Mouse (Mus musculus) MEL (cell line): Measurements from ENCODE around the gene Necab3. TPM values are rescaled to one million over a fixed set of nuclear protein-coding genes. Genes with fewer than 3 reads are reported as not detected.
A peak's percentile ranks its signal among the peaks of the same experiment; 100 is the strongest.

Source experiments
- DNase-seq: peaks from one replicate; pipeline ENCODE4 v3.0.0; 2011; ENCODE audit warnings: low read depth, low spot score
- H3K27ac ChIP-seq: 2 replicates; pipeline ENCODE4 v1.5.1; 2012; ENCODE audit warnings: low read depth, mild to moderate bottlenecking, control low read depth, low read length, moderate library complexity; ENCODE audit not compliant: control insufficient read depth
- H3K27me3 ChIP-seq, 2 experiments: fragments of 150-350 bp in 1 of 2; sonication (generic) in 1 of 2; 2 replicates each; pipeline ENCODE4 v1.6.1; 2012; ENCODE audit warnings: low read length in 2 of 2, mild to moderate bottlenecking in 2 of 2, improper control_type of control experiment in 1 of 2, moderate library complexity in 1 of 2; ENCODE audit not compliant: insufficient read depth in 2 of 2, control insufficient read depth in 1 of 2
- H3K36me3 ChIP-seq, 2 experiments: 2 replicates each; pipeline ENCODE4 v1.6.1; 2012 to 2014; ENCODE audit warnings: low read length in 2 of 2, improper control_type of control experiment in 1 of 2, inconsistent platforms in 1 of 2, mild to moderate bottlenecking in 1 of 2; ENCODE audit not compliant: insufficient read depth in 2 of 2, control insufficient read depth in 1 of 2
- H3K4me1 ChIP-seq, 2 experiments: fragments of 150-350 bp in 1 of 2; sonication (generic) in 1 of 2; 2 replicates each; pipeline ENCODE4 v1.6.1; 2012; ENCODE audit warnings: low read length in 2 of 2, improper control_type of control experiment in 1 of 2, mild to moderate bottlenecking in 1 of 2; ENCODE audit not compliant: insufficient read depth in 2 of 2, control insufficient read depth in 1 of 2
- H3K4me3 ChIP-seq, 2 experiments: fragments of 150-350 bp in 1 of 2; sonication (generic) in 1 of 2; 2 replicates each; pipeline ENCODE4 v1.5.1; 2012; ENCODE audit warnings: low read depth in 2 of 2, low read length in 2 of 2, mild to moderate bottlenecking in 2 of 2, moderate library complexity in 2 of 2, control low read depth in 1 of 2, improper control_type of control experiment in 1 of 2; ENCODE audit not compliant: control insufficient read depth in 1 of 2, insufficient read depth in 1 of 2
- H3K79me2 ChIP-seq: 2 replicates; pipeline ENCODE4 v1.6.1; 2012; ENCODE audit warnings: mild to moderate bottlenecking, low read length, moderate library complexity; ENCODE audit not compliant: control insufficient read depth, poor library complexity, insufficient read depth
- H3K9ac ChIP-seq: 2 replicates; pipeline ENCODE4 v1.6.1; 2012; ENCODE audit warnings: low read depth, mild to moderate bottlenecking, control low read depth, low read length, moderate library complexity; ENCODE audit not compliant: control insufficient read depth, poor library complexity, severe bottlenecking
- H3K9me3 ChIP-seq: fragments of 150-350 bp; sonication (generic); replicated peaks from 2 replicates; pipeline ENCODE4 v1.6.1; 2012; ENCODE audit warnings: mild to moderate bottlenecking, low read length, improper control_type of control experiment, moderate library complexity; ENCODE audit not compliant: insufficient read depth
- BHLHE40 ChIP-seq: IDR thresholded peaks from 2 replicates; pipeline ENCODE4 v1.6.1; 2012; ENCODE audit warnings: low read depth, mild to moderate bottlenecking, inconsistent platforms, low read length, improper control_type of control experiment, borderline replicate concordance
- CHD1 ChIP-seq: IDR thresholded peaks from 2 replicates; pipeline ENCODE4 v1.6.1; 2012; ENCODE audit warnings: low read depth, mild to moderate bottlenecking, inconsistent platforms, low read length, improper control_type of control experiment
- ELF1 ChIP-seq: IDR thresholded peaks from 2 replicates; pipeline ENCODE4 v1.6.1; 2014; ENCODE audit warnings: low read depth, mild to moderate bottlenecking, inconsistent platforms, low read length, improper control_type of control experiment, moderate library complexity
- EP300 ChIP-seq, 2 experiments: IDR thresholded peaks; 2 replicates each; pipeline ENCODE4 v1.6.1; 2011; ENCODE audit warnings: improper control_type of control experiment in 2 of 2, low read length in 2 of 2, low read depth in 1 of 2, mild to moderate bottlenecking in 1 of 2
- ETS1 ChIP-seq: IDR thresholded peaks from 2 replicates; pipeline ENCODE4 v1.6.1; 2012; ENCODE audit warnings: low read depth, mild to moderate bottlenecking, inconsistent platforms, low read length, improper control_type of control experiment, moderate library complexity
- GABPA ChIP-seq: IDR thresholded peaks from 2 replicates; pipeline ENCODE4 v1.6.1; 2012; ENCODE audit warnings: low read depth, mild to moderate bottlenecking, inconsistent platforms, low read length, improper control_type of control experiment, moderate library complexity
- GATA1 ChIP-seq: IDR thresholded peaks from 2 replicates; pipeline ENCODE4 v1.6.1; 2011; ENCODE audit warnings: low read depth, low read length, improper control_type of control experiment
- MAFK ChIP-seq: IDR thresholded peaks from 2 replicates; pipeline ENCODE4 v1.6.1; 2011; ENCODE audit warnings: low read depth, mild to moderate bottlenecking, low read length, improper control_type of control experiment, borderline replicate concordance
- MEF2A ChIP-seq: IDR thresholded peaks from 2 replicates; pipeline ENCODE4 v1.6.1; 2014; ENCODE audit warnings: low read depth, mild to moderate bottlenecking, inconsistent platforms, low read length, improper control_type of control experiment; ENCODE audit not compliant: poor library complexity, insufficient replicate concordance, severe bottlenecking; ENCODE audit errors: extremely low read depth
- MYB ChIP-seq: IDR thresholded peaks from 2 replicates; pipeline ENCODE4 v1.6.1; 2011; ENCODE audit warnings: mild to moderate bottlenecking, low read depth, low read length, improper control_type of control experiment
- NRF1 ChIP-seq: IDR thresholded peaks from 2 replicates; pipeline ENCODE4 v1.6.1; 2014; ENCODE audit warnings: low read depth, mild to moderate bottlenecking, inconsistent platforms, low read length, improper control_type of control experiment, moderate library complexity; ENCODE audit not compliant: poor library complexity, insufficient read depth, severe bottlenecking
- POLR2AphosphoS5 ChIP-seq: IDR thresholded peaks from 2 replicates; pipeline ENCODE4 v1.6.1; 2012; ENCODE audit warnings: low read depth, borderline replicate concordance, mild to moderate bottlenecking, inconsistent platforms, low read length, moderate library complexity, mixed read lengths
- RCOR1 ChIP-seq: IDR thresholded peaks from 2 replicates; pipeline ENCODE4 v1.6.1; 2012; ENCODE audit warnings: low read depth, mild to moderate bottlenecking, inconsistent platforms, low read length, improper control_type of control experiment
- TCF12 ChIP-seq: IDR thresholded peaks from 2 replicates; pipeline ENCODE4 v1.6.1; 2014; ENCODE audit warnings: low read depth, mild to moderate bottlenecking, inconsistent platforms, low read length, improper control_type of control experiment, moderate library complexity
- UBTF ChIP-seq: IDR thresholded peaks from 2 replicates; pipeline ENCODE4 v1.6.1; 2012; ENCODE audit warnings: low read depth, mild to moderate bottlenecking, inconsistent platforms, low read length, improper control_type of control experiment, moderate library complexity, borderline replicate concordance; ENCODE audit not compliant: insufficient read depth
- polyA plus RNA-seq, 2 experiments: library from polyadenylated mRNA; stranded (reverse) in 1 of 2; unstranded in 1 of 2; fragments of >175 nt in 1 of 2; fragments of >200 nt in 1 of 2; gene quantifications; 2 replicates each; pipeline versions ENCODE4 v1.2.1 to v1.2.4; 2012; ENCODE audit warnings: low replicate concordance in 2 of 2, low read depth in 1 of 2; ENCODE audit not compliant: insufficient read length in 2 of 2, insufficient read depth in 1 of 2, missing spikeins in 1 of 2
- total RNA-seq: library from RNA; depleted of rRNA; stranded (reverse); fragments of 300-350 nt; gene quantifications from 2 replicates; pipeline ENCODE4 v1.2.3, GENCODE M21; 2012

Necab3 gene
- total and polyA plus RNA-seq, 3 experiments: 4.0 to 12.1 TPM; not detected in 1

DNA sequence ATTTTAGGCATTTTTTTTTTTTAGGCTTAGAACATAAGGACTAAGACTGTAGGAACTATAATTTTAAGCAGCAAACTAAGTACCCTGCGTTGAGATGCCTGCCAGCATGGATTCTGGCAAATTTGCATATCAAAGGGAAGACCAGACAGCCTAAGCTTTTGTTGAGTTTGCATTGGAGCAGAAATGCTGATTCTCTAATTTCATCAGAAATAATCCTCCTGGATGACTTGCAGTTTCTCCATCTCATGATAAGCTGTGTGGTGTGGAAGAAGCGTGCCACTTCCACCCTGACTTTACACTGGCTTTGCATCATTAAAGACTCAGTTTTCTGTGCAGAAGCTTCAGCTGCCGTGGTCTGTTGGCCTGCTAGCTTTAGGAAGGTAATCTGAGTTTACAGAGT, 25.8 kb downstream of the Necab3 start:
- Histone ChIP-seq H3K27me3 (no peaks in the 10 kb centered on the region), H3K27ac (peak overlapping the region; percentile 71), H3K79me2 (no peaks in the 10 kb centered on the region), H3K4me1 (peaks cover 5 to 9% of the 10 kb centered on the region in 2 experiments; a peak in 3 of 4 replicates), H3K9ac (no peak overlapping the region), H3K9me3 (no peaks in the 10 kb centered on the region), H3K4me3 (no peak overlapping the region), H3K36me3 (peaks cover 17 to 21% of the 10 kb centered on the region in 2 experiments)
- no peak for TF ChIP-seq NRF1
- no peak for TF ChIP-seq POLR2AphosphoS5
- TF ChIP-seq GATA1: no peak
- peak; percentile 50; the same call in 1 of the 2 replicates for TF ChIP-seq RCOR1
- TF ChIP-seq EP300 (IDR thresholded peaks at IDR 0.05; ENCODE audit: low read depth in 1 of 2, low read length in 2 of 2): peak in 1 of 2 experiments; percentile 66; a peak in 1 of 4 replicates
- peak; percentile 81; the same call in 1 of the 2 replicates for TF ChIP-seq ETS1
- TF ChIP-seq BHLHE40: peak; percentile 62; the same call in 1 of the 2 replicates
- peak; percentile 81; the same call in 1 of the 2 replicates for TF ChIP-seq MAFK
- no peak for TF ChIP-seq MEF2A
- TF ChIP-seq TCF12: peak; percentile 39; the same call in 1 of the 2 replicates
- peak; percentile 70 for DNase-seq

GRCm38 (mm10) chr2:154526531-154526930, 32.2 kb downstream of the Necab3 start:
- H3K27me3 ChIP-seq: no peaks in the 10 kb centered on the region
- peaks cover 10 to 15% of the 10 kb centered on the region in 2 experiments for H3K36me3 ChIP-seq
- H3K4me1 ChIP-seq: peaks cover 4 to 12% of the 10 kb centered on the region in 2 experiments
- H3K27ac ChIP-seq: no peak overlapping the region
- DNase-seq: no peak
- no peaks in the 10 kb centered on the region for H3K79me2 ChIP-seq
- H3K9me3 ChIP-seq: no peaks in the 10 kb centered on the region
- H3K4me3 ChIP-seq: no peak overlapping the region
- TF ChIP-seq MYB (no peak), UBTF (no peak), GABPA (no peak), ELF1 (no peak), CHD1 (no peak)
- no peak overlapping the region for H3K9ac ChIP-seq
